In the genomic region with DNA sequence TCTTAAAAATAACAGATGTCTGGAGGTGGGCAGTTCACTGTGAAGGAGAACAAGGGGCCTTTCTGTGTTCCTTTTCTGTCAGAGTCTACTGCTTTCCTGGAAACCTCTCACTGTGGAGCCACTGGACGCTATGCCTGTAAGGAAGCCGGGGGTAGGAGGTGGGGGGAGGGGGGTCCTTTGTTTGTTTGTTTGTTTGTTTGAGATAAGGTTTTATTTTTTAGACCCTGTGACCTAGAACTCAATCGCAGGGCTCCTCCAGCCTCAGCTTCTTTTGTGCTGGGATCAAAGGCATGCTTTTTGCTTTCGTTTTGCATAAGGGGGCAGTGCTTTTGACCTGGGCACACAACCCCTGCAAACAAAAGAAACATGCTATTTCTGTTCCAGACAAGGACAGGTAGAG, we compare ENCODE assay signal across 16 mouse cellular contexts. TPM values are rescaled to one million over a fixed set of nuclear protein-coding genes. Genes with fewer than 3 reads are reported as not detected.
A peak's percentile ranks its signal among the peaks of the same experiment; 100 is the strongest.
DNase-seq lines count a peak whose midpoint lies in the region; ATAC-seq and TF ChIP-seq lines count a peak whose summit lies in the region.
"Had no signal": no experiment of that assay in that cellular context is flagged by ENCODE, and none has a peak within 500 bp of the region (broad histone marks: within the 10 kb centered on the region; RNA-seq: fewer than 3 reads in every experiment).

No protein-coding gene starts in this region.

- no peak overlapping the region for H3K4me3 ChIP-seq in hindbrain, embryonic 10.5 days
- H3K4me3 ChIP-seq in hindbrain, embryonic 14.5 days (replicated peaks; ENCODE audit: low read length): no peak overlapping the region
- no peak overlapping the region for H3K4me3 ChIP-seq in neural tube, embryonic 13.5 days
- no peak overlapping the region for H3K4me3 ChIP-seq in limb, embryonic 11.5 days (ENCODE audit: low read depth, low read length)
- no peak overlapping the region for H3K4me3 ChIP-seq in small intestine, adult 2 months (ENCODE audit: low read depth, low read length)
- H3K4me3 ChIP-seq: hindbrain, embryonic 15.5 days; lung, embryonic 15.5 days; midbrain, embryonic 12.5 days; neural tube, embryonic 12.5 days had no signal

- no peak overlapping the region for H3K4me2 ChIP-seq in hindbrain, embryonic 14.5 days (replicated peaks)
- no peak overlapping the region for H3K4me2 ChIP-seq in neural tube, embryonic 13.5 days
- H3K4me2 ChIP-seq in limb, embryonic 11.5 days (ENCODE audit: low read depth, severe bottlenecking): peak overlapping the region; percentile 40; the same call in 1 of the 2 replicates
- H3K4me2 ChIP-seq: hindbrain, embryonic 15.5 days; lung, embryonic 15.5 days; midbrain, embryonic 12.5 days had no signal

- TF ChIP-seq CTCF in small intestine, adult 2 months (IDR thresholded peaks at IDR 0.05; ENCODE audit: extremely low read depth, insufficient read length, insufficient replicate concordance, low read depth, low read length): no peak

- no peak for TF ChIP-seq POLR2A in small intestine, adult 2 months (IDR thresholded peaks at IDR 0.05; ENCODE audit: low read depth, low read length)

- WGBS in hindbrain, embryonic 10.5 days: 19% methylated on average over 4 of the region's 4 CpGs
- WGBS in hindbrain, embryonic 14.5 days: 20% methylated on average over 4 of the region's 4 CpGs
- WGBS in neural tube, embryonic 13.5 days: 12% methylated on average over 4 of the region's 4 CpGs
- 5% methylated on average over 4 of the region's 4 CpGs for WGBS in limb, embryonic 11.5 days
- 12% methylated on average over 4 of the region's 4 CpGs for WGBS in small intestine, adult 2 months

- H3K9me3 ChIP-seq in hindbrain, embryonic 10.5 days: no peaks in the 10 kb centered on the region
- no peaks in the 10 kb centered on the region for H3K9me3 ChIP-seq in hindbrain, embryonic 14.5 days (ENCODE audit: control insufficient read depth, low read length)
- H3K9me3 ChIP-seq in neural tube, embryonic 13.5 days: no peaks in the 10 kb centered on the region
- H3K9me3 ChIP-seq in limb, embryonic 11.5 days (ENCODE audit: control insufficient read depth, low read length): no peaks in the 10 kb centered on the region
- H3K9me3 ChIP-seq: hindbrain, embryonic 15.5 days; lung, embryonic 15.5 days; midbrain, embryonic 12.5 days; neural tube, embryonic 12.5 days had no signal

- peak overlapping the region; percentile 46 for H3K27ac ChIP-seq in hindbrain, embryonic 10.5 days
- H3K27ac ChIP-seq in hindbrain, embryonic 14.5 days: no peak overlapping the region
- H3K27ac ChIP-seq in neural tube, embryonic 13.5 days (replicated peaks): 0 out of 2 replicates have a peak overlapping the region, but pooled peaks have one; percentile 28
- peak overlapping the region; percentile 95 for H3K27ac ChIP-seq in limb, embryonic 11.5 days (replicated peaks; ENCODE audit: low read depth, low read length)
- H3K27ac ChIP-seq in small intestine, adult 2 months (ENCODE audit: insufficient read depth, low read depth, low read length): peak overlapping the region; percentile 41; the same call in 1 of the 2 replicates
- H3K27ac ChIP-seq: hindbrain, embryonic 15.5 days; midbrain, embryonic 12.5 days; neural tube, embryonic 12.5 days had no signal

- peaks cover 28% of the 10 kb centered on the region for H3K4me1 ChIP-seq in hindbrain, embryonic 10.5 days (replicated peaks)
- H3K4me1 ChIP-seq in hindbrain, embryonic 14.5 days (replicated peaks; ENCODE audit: control insufficient read depth, insufficient read depth, low read length): no peaks in the 10 kb centered on the region
- peaks cover 27% of the 10 kb centered on the region for H3K4me1 ChIP-seq in neural tube, embryonic 13.5 days (replicated peaks)
- H3K4me1 ChIP-seq in limb, embryonic 11.5 days (ENCODE audit: control insufficient read depth, insufficient read depth, low read length): peaks cover 35% of the 10 kb centered on the region
- H3K4me1 ChIP-seq in small intestine, adult 2 months (ENCODE audit: control insufficient read depth, insufficient read depth, insufficient read length, low read length): peaks cover 12% of the 10 kb centered on the region

- no peak for ATAC-seq in hindbrain, embryonic 14.5 days (ENCODE audit: low FRiP score)
- no peak for ATAC-seq in neural tube, embryonic 13.5 days (ENCODE audit: low read depth)
- ATAC-seq in limb, embryonic 11.5 days (ENCODE audit: insufficient number of reproducible peaks, low FRiP score, low TSS enrichment, low read depth): no peak

- DNase-seq in hindbrain, embryonic 10.5 days (ENCODE audit: low spot score): no peak
- no peak for DNase-seq in hindbrain, embryonic 14.5 days (ENCODE audit: low spot score)
- DNase-seq in neural tube, embryonic 10.5 days (ENCODE audit: extremely low spot score, low spot score): no peak
- DNase-seq in limb, embryonic 11.5 days (ENCODE audit: low spot score): no peak
- no peak for DNase-seq in testis, postnatal 10 days (ENCODE audit: low spot score)
- no peak for DNase-seq in cerebellum, adult 9-11 months
- DNase-seq: cerebellum, postnatal 14 days; gastrocnemius, postnatal 36 days; thymus, adult 18-20 months had no signal

- peaks cover 2% of the 10 kb centered on the region; the same call in 1 of the 2 replicates for H3K27me3 ChIP-seq in hindbrain, embryonic 10.5 days (ENCODE audit: insufficient read depth, poor library complexity, severe bottlenecking)
- no peaks in the 10 kb centered on the region for H3K27me3 ChIP-seq in hindbrain, embryonic 14.5 days (ENCODE audit: control insufficient read depth, insufficient read depth, low read length)
- peaks cover 5% of the 10 kb centered on the region; the same call in 1 of the 2 replicates for H3K27me3 ChIP-seq in neural tube, embryonic 13.5 days
- H3K27me3 ChIP-seq in limb, embryonic 11.5 days (ENCODE audit: control insufficient read depth, insufficient read depth, low read length): no peaks in the 10 kb centered on the region
- no peaks in the 10 kb centered on the region for H3K27me3 ChIP-seq in small intestine, adult 2 months (ENCODE audit: control insufficient read depth, insufficient read depth, low read length)
- H3K27me3 ChIP-seq: hindbrain, embryonic 15.5 days; lung, embryonic 15.5 days; neural tube, embryonic 12.5 days; Patski had no signal

- no peaks in the 10 kb centered on the region for H3K36me3 ChIP-seq in hindbrain, embryonic 10.5 days
- no peaks in the 10 kb centered on the region for H3K36me3 ChIP-seq in hindbrain, embryonic 14.5 days (replicated peaks; ENCODE audit: control insufficient read depth, insufficient read depth)
- H3K36me3 ChIP-seq in neural tube, embryonic 13.5 days: no peaks in the 10 kb centered on the region
- no peaks in the 10 kb centered on the region for H3K36me3 ChIP-seq in limb, embryonic 11.5 days (ENCODE audit: control insufficient read depth, insufficient read depth, low read length)
- H3K36me3 ChIP-seq in small intestine, adult 2 months (ENCODE audit: control insufficient read depth, insufficient read depth, low read length): no peaks in the 10 kb centered on the region
- H3K36me3 ChIP-seq: hindbrain, embryonic 15.5 days; lung, embryonic 15.5 days; midbrain, embryonic 12.5 days; neural tube, embryonic 12.5 days had no signal

- H3K9ac ChIP-seq in hindbrain, embryonic 14.5 days: no peak overlapping the region
- H3K9ac ChIP-seq in neural tube, embryonic 13.5 days: no peak overlapping the region
- H3K9ac ChIP-seq in limb, embryonic 11.5 days (ENCODE audit: low read length): peak overlapping the region; percentile 34; the same call in 1 of the 2 replicates
- H3K9ac ChIP-seq: hindbrain, embryonic 15.5 days; lung, embryonic 15.5 days; midbrain, embryonic 12.5 days; neural tube, embryonic 12.5 days had no signal

RNA-seq across cellular contexts. Expression of gene Tanc1, which starts 12.9 kb away (rescaled TPM):
- polyA plus RNA-seq in hindbrain, embryonic 10.5 days (2016; fragmentation: Nextera tagmentation; extraction: Ambion mirVana): 15.9 and 16.3 TPM in 2 replicates
- polyA plus RNA-seq in hindbrain, embryonic 14.5 days (2014; fragmentation: Nextera tagmentation; extraction: Ambion mirVana): 6.5 and 7.9 TPM in 2 replicates
- 9.8 and 10.0 TPM in 2 replicates for polyA plus RNA-seq in neural tube, embryonic 13.5 days (2015; fragmentation: Nextera tagmentation; extraction: Ambion mirVana)
- 51.6 and 62.5 TPM in 2 replicates for polyA plus RNA-seq in limb, embryonic 11.5 days (2014; fragmentation: Nextera tagmentation; extraction: Ambion mirVana)
- polyA plus RNA-seq in small intestine, adult 2 months (2012; rRNA removed): 4.2 and 7.2 TPM in 2 replicates
